Mouse (Mus musculus) lung, postnatal 10 days (tissue): Measurements from ENCODE around the gene 2310034C09Rik.
"Not testable (repeated sequence)": the region's sequence is repeated elsewhere in the genome, so short reads cannot be mapped to it uniquely, and the experiment has no call there.

ENCODE experiments used
- DNase-seq: peaks from one replicate; pipeline ENCODE4 v3.0.0; 2021

The 2310034C09Rik gene

DNA sequence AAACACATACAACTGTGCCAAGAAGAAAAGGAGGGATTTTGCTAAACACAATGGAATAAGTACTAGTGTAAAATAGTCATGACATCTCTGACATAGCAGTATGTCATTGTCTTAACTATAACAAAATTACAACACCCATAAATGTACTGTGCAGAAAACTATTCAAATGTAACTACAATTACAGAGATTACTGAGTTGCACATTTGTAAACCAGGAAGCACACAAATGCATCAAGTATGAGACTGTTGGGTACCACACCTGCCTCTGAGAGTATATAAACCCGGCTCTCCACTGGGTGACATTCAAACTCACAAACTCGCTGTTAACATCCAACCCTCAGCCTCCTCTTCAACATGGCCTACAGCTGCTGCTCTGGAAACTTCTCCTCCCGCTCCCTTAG lies at the start of gene 2310034C09Rik:
2310034C09Rik (plus strand) TSS at position 301 of the 400 bp plus-strand sequence.
- not testable (repeated sequence) for DNase-seq

DNA sequence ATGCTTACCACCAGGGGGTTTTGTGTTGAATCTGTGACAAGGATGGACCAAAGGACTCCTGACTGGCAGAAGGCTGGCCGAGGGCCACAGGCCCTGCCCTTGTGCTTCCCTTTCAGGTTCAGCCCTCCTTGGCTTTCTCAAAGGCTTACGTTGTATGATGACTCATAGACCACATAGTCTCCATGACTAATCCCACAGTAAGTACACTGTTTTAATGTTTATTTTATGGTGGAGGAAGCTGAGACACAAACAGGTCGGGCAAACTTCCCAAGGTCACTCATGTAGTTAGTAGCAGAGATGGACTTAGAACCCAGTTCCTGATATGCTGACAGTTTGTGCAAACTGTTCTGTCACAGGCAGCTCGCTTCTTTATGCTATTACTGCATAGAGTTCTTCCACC lies 47.9 kb upstream of the 2310034C09Rik start:
- DNase-seq, result peak; percentile 6

DNA sequence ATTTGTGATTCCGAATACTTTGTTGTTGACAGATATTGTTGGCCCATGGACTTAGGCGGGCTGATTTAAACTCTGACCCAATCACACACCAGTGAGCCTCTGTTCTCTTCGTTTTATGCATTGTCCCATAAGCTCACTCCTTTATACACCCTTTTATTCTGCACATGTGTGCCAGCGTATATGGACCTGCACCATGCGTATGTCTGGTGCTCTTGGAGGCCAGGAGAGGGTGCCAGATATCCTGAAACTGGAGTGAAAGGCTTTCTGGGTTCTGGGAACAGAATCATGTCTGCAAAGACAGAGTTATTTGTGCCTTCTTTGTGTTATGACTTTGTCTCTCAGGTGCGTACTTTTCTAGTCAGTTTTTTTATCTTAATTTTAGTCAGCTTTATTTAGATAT lies 47.4 kb upstream of the 2310034C09Rik start:
- no peak for DNase-seq

DNA sequence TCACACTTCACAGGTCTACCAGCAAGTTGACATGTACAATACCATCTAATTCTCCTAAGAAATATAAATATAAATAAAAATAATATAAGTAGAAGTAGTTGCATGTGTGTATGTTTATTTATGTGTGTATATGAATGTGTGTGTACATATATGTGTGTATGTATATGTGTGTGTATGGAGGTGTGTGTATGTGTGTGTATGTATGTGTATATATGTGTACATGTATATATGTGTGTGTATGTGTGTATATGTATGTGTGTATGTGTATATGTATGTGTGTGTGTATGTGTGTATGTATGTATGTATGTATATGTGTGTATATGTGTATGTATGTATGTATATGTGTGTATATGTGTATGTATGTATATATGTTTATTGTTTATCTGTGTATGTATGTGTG lies 42.1 kb upstream of the 2310034C09Rik start:
- no peak for DNase-seq

DNA sequence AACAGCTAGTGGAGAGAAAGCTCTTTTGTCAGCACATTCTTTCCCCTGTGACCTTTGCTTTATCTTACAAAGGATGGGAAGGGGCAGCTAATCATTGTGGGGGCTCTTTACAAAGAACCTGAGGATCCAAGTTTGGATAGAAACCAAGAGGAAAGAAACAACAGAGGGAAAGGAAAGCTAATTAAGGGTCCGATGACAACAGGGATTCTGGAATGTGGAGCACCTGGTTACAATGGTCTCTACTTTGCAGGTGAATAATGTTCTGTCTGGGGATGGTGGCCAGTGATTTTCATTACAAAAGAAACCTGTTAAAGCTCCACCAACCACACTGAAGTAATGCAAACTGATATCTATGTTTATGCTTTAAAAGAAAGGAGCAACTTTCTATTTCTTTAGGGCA lies 38.6 kb upstream of the 2310034C09Rik start:
- DNase-seq, result no peak

DNA sequence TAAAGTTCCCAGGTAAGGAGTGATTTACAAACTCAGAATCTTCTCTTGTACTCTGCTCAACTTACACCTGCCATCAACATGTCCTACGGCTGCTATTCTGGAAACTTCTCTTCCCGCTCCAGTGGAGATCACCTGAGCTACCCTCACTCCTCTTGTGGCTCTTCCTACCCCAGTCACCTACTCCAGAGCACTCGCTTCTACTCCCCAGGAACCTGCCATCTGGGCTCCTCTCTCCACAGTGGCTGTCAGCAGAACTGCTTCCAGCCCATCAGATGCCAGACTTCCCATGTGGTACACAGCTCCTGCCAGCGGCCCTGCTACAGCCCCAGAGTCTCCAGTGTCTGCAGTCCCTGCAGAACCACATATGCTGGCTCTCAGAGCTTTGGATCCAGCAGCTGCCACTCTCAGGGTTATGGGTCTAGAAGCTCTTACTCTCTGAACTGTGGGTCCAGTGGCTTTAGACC lies 29.8 kb upstream of the 2310034C09Rik start, which contains the start of gene Krtap13-1:
Krtap13-1 (plus strand) TSS at position 51 of the 464 bp plus-strand sequence.
- DNase-seq, result no peak

DNA sequence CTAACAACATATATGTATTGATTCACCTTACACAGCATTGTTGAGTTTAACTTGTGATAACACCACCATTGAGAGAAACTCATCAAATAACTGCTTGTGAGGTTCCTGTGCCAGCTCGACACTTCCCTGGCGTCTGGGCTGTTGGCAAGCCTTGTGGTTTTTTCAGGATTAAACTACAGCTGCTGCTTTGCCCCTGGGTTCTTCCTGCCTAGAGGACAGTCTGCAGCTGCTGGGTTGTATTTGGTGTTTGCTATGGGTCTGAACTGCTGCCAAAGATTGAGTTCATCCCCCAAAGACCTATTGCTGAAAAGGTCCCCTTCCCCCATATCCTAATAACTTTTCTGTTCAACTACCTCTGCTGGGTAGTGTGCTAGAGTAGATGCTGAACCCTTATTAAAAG lies 23.3 kb upstream of the 2310034C09Rik start:
- DNase-seq, result no peak

DNA sequence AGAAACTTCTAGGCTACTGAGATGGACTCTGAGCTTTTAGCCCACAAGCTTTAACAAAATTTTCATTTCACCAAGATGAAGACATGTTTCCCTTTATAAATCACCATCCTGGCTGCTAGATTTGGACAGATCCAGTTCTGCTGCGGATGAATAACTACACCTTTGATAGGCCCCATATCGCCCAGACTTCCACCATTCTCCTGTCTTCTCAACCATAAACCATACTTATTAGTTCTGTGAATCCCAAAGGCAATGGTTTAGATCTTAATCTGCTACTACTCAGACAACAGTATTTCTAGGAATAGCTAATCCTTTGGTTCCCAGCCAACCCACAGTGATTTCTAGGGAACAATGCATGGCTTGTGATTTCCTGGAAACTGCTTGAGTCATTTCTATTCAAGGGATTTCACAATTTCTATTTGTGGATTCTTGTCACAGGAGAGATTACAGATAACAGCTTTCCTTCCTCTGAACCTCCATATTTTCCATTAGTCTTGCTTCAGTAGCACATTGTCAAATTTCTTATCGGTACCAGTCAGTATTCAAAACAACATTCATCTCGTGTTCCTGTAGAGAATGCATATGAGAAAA lies 13.8 kb upstream of the 2310034C09Rik start:
- peak; percentile 44 for DNase-seq

DNA sequence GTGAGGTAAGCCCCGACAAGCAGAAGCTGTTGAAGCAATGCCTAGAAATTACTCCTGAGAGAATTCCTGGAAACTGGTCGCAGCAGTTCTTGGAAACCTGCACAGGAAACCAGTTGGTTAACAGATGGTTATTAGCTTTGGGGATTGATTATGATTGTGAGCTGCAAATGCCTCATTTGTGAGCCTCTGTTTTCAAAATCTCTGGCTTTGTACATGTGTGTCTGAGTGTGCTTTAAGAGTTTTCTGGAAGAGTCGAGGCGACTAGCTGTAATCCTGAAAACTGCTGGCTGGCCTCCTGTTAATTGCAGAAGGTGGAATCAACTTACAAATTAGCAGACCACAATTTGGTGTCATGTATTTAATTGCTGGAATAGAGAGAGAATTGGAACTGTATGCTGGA lies 10.7 kb upstream of the 2310034C09Rik start:
- no peak for DNase-seq

DNA sequence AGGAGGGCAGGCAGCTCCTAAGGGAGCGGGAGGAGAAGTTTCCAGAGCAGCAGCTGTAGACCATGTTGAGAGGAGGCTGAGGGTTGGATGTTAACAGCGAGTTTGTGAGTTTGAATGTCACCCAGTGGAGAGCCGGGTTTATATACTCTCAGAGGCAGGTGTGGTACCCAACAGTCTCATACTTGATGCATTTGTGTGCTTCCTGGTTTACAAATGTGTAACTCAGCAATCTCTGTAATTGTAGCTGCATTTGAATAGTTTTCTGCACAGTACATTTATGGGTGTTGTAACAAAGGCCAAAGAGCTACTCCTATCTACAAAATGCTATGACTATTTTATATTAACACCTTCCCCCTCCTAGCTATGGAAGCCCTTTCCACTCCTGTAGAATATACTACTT lies 7.1 kb upstream of the 2310034C09Rik start, which contains the start of gene Krtap13:
Krtap13 (minus strand) TSS at position 101 of the 400 bp plus-strand sequence.
- DNase-seq, result not testable (repeated sequence)

DNA sequence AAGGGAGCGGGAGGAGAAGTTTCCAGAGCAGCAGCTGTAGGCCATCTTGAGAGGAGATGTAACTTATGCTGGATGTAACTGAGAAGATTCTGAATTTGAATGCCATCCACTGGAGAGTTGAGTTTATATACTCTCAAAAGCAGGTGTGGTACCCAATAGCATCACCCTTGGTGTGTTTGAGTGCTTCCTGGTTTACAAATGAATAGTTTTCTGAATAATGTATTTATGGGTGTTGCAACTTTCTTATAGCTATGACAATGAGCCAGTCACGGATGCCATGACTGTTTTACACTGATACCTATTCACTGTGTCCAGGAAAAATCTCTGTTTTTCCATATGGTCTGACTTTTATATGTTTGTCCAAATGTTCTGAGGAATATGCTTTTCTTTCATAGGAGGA lies 15.5 kb downstream of the 2310034C09Rik start, which contains the start of gene 2310057N15Rik:
2310057N15Rik (minus strand) TSS at position 101 of the 400 bp plus-strand sequence.
- DNase-seq, result no peak

DNA sequence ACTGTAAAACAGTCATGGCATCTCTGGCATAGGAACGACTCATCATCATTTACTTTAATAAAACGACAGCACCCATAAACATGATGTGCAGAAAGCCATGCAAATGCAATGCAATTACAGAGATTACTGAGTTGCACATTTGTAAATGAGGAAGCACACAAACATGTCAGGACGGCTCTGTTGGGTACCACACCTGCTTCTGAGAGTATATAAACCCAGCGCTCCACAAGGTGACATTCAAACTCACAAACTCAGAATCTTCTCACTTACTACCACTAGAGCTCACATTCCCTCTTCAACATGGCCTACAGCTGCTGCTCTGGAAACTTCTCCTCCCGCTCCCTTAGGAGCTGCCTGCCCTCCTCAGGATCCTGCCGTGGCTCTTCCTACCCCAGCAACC lies 18.9 kb downstream of the 2310034C09Rik start, which contains the start of gene Gm5965:
Gm5965 (plus strand) TSS at position 301 of the 400 bp plus-strand sequence.
- DNase-seq, result no peak

DNA sequence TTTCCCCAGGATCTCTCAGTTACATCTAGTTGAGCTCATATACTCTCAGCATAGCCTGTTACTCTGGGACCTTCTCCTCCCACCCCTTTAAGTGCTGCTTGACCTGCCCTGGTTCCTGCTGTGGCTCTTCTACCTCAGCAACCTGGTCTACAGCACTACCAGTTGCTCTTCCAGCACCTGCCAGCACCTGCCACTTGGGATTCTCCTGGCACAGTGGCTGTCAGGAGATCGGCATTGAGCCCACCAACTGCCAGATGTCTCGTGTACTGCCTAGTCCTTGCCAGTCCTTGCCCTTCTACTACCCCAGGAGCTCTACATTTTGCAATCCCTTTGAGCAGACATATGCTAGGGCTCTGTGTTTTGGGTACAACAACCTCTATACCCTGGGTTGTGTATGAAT lies 28.1 kb downstream of the 2310034C09Rik start:
- no peak for DNase-seq
